Mouse (Mus musculus): Measurements from ENCODE around the gene Ndufb7.

DNA sequence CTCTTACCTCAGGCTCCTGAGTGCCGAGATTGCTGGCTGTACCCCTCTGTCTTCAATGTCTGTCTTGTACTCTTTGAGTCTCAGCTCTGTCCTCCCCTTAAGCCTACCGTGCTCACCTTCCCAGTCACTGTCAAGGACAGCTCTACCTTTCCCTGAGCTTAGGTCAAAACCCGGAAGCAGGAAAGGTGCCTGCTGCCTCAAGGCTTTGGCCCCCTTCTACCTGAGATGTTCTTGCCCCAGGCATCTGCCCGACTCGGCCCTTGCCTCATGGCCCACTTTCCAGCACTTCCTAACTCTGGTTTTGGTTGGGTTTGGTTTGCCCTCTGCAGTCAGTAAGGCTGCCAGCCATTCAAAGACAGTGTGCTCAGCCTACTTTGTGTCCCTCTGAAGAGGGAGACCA, 2.3 kb downstream of the Ndufb7 start:
- TF ChIP-seq USF1 (IDR thresholded peaks at IDR 0.05; ENCODE audit: low read depth) (no peak), POLR2A (IDR thresholded peaks at IDR 0.05; ENCODE audit: insufficient read length, low read depth) (no peak), MAX (IDR thresholded peaks at IDR 0.05; ENCODE audit: low read depth) (no peak), TCF3 (IDR thresholded peaks at IDR 0.05; ENCODE audit: insufficient read length, low read depth) (no peak), TCF12 (IDR thresholded peaks at IDR 0.05; ENCODE audit: insufficient read depth, poor library complexity, severe bottlenecking) (no peak), CEBPB (IDR thresholded peaks at IDR 0.05; ENCODE audit: insufficient read depth, poor library complexity, severe bottlenecking) (no peak), MYOD1 (IDR thresholded peaks at IDR 0.05; ENCODE audit: control insufficient read depth in 1 of 3, insufficient read length in 2 of 3, low read depth in 2 of 3) (no peak)

Data from myocyte (in vitro differentiated cells).